Mouse (Mus musculus): ENCODE measurements around the gene Lrrc4.

- TF ChIP-seq CTCF (IDR thresholded peaks at IDR 0.05) (no peak), EP300 (IDR thresholded peaks at IDR 0.05) (no peak)
Measured at GRCm38 (mm10) chr6:28875333-28875732, 43.8 kb upstream of the Lrrc4 start.
